Mouse (Mus musculus): ENCODE data around the gene Ccdc117. TPM values are rescaled to one million over a fixed set of nuclear protein-coding genes. Genes with fewer than 3 reads are reported as not detected.

Ccdc117 gene
- polyA plus RNA-seq, 1 experiment from 2014 or later, result 12.2 TPM

- Histone ChIP-seq H3K4me1 (replicated peaks) (peaks cover 6% of the 10 kb centered on the region; the same call in 1 of the 2 replicates), H3K4me3 (peak overlapping the region; percentile 33), H3K9me3 (no peaks in the 10 kb centered on the region), H3K36me3 (no peaks in the 10 kb centered on the region), H3K27me3 (no peaks in the 10 kb centered on the region), H3K27ac (replicated peaks) (no peak overlapping the region), H3K9ac (peak overlapping the region; percentile 56), H3K4me2 (peak overlapping the region; percentile 54)
- 21% methylated on average over 15 of the region's 15 CpGs for WGBS
- peak; percentile 82 for ATAC-seq (ENCODE audit: low read depth)
Measured at GRCm38 (mm10) chr11:5485193-5486011, 56.6 kb downstream of the Ccdc117 start.

DNA sequence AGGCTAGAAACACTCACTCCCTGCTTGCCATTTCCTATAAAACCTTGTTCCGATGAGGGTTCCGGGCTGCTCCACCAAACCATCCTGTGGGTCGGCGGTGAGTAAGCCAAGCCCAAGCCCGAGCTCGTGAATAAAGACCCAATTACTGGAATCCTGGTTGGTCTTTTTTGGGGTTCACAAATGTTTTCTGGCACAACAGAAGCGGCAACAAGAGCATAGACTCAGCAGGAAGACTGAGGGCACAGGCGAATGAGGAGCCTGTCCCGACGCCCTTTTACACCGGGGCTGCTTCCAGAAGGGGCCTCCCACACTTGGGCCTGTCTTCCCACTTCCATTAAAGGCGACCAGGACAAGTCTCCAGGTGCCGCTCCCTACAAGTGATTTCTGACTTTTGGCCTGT lies 59.4 kb downstream of the Ccdc117 start:
- Histone ChIP-seq H3K9me3 (no peaks in the 10 kb centered on the region), H3K36me3 (no peaks in the 10 kb centered on the region), H3K9ac (no peak overlapping the region), H3K4me3 (no peak overlapping the region), H3K27me3 (no peaks in the 10 kb centered on the region), H3K4me2 (no peak overlapping the region), H3K27ac (replicated peaks) (no peak overlapping the region), H3K4me1 (replicated peaks) (peaks cover 6% of the 10 kb centered on the region; the same call in 1 of the 2 replicates)
- WGBS, result 87% methylated on average over 13 of the region's 13 CpGs
- ATAC-seq (ENCODE audit: low read depth), result no peak

Other genes starting within 250 kb of the Ccdc117 start
- gene Znrf3, start 97.3 kb downstream of the Ccdc117 start, polyA plus RNA-seq (2015; fragmentation: Nextera tagmentation; extraction: Ambion mirVana), result 7.5 and 8.1 TPM in 2 replicates
- gene Xbp1, start 21.5 kb downstream of the Ccdc117 start, polyA plus RNA-seq (2015; fragmentation: Nextera tagmentation; extraction: Ambion mirVana), result 136 and 166 TPM in 2 replicates
- gene Ankrd36, start 27.5 kb upstream of the Ccdc117 start, polyA plus RNA-seq (2015; fragmentation: Nextera tagmentation; extraction: Ambion mirVana), result not detected in 2 replicates
- gene Mrps24, start 173.5 kb upstream of the Ccdc117 start, polyA plus RNA-seq (2015; fragmentation: Nextera tagmentation; extraction: Ambion mirVana), result 180 and 183 TPM in 2 replicates
- 26.8 and 29.1 TPM in 2 replicates for gene Urgcp, start 220.2 kb upstream of the Ccdc117 start, polyA plus RNA-seq (2015; fragmentation: Nextera tagmentation; extraction: Ambion mirVana)
- gene Dbnl, start 246.3 kb upstream of the Ccdc117 start, polyA plus RNA-seq (2015; fragmentation: Nextera tagmentation; extraction: Ambion mirVana), result 143 and 168 TPM in 2 replicates

Measured in neural tube, embryonic 13.5 days (tissue).